Mouse (Mus musculus): ENCODE measurements around the gene Gm21188. TPM values are rescaled to one million over a fixed set of nuclear protein-coding genes. Genes with fewer than 3 reads are reported as not detected.
"Not testable (repeated sequence)": the region's sequence is repeated elsewhere in the genome, so short reads cannot be mapped to it uniquely, and the experiment has no call there.

Gene Gm21188
- polyA plus RNA-seq, 1 experiment from 2014 or later = not detected

- not testable (repeated sequence) for H3K4me1 ChIP-seq (ENCODE audit: insufficient read depth); H3K27me3 ChIP-seq (ENCODE audit: insufficient read depth, low read length); H3K4me3 ChIP-seq (ENCODE audit: low read depth, low read length); H3K9me3 ChIP-seq (ENCODE audit: low read depth, low read length); H3K27ac ChIP-seq (ENCODE audit: low read depth); H3K4me2 ChIP-seq; ATAC-seq (ENCODE audit: insufficient read depth); DNase-seq; H3K36me3 ChIP-seq (ENCODE audit: insufficient read depth); H3K9ac ChIP-seq
Measured at GRCm38 (mm10) chr13:120010068-120010467, 41.9 kb downstream of the Gm21188 start.

- H3K9ac ChIP-seq; H3K9me3 ChIP-seq (ENCODE audit: low read depth, low read length); H3K4me2 ChIP-seq; H3K4me1 ChIP-seq (ENCODE audit: insufficient read depth); DNase-seq; H3K27me3 ChIP-seq (ENCODE audit: insufficient read depth, low read length); H3K4me3 ChIP-seq (ENCODE audit: low read depth, low read length); H3K36me3 ChIP-seq (ENCODE audit: insufficient read depth); ATAC-seq (ENCODE audit: insufficient read depth); H3K27ac ChIP-seq (ENCODE audit: low read depth): not testable (repeated sequence)
- no CpG with 5 or more reads among the region's 4 CpGs for WGBS
Measured at GRCm38 (mm10) chr13:119999215-119999614, 52.8 kb downstream of the Gm21188 start.

DNA sequence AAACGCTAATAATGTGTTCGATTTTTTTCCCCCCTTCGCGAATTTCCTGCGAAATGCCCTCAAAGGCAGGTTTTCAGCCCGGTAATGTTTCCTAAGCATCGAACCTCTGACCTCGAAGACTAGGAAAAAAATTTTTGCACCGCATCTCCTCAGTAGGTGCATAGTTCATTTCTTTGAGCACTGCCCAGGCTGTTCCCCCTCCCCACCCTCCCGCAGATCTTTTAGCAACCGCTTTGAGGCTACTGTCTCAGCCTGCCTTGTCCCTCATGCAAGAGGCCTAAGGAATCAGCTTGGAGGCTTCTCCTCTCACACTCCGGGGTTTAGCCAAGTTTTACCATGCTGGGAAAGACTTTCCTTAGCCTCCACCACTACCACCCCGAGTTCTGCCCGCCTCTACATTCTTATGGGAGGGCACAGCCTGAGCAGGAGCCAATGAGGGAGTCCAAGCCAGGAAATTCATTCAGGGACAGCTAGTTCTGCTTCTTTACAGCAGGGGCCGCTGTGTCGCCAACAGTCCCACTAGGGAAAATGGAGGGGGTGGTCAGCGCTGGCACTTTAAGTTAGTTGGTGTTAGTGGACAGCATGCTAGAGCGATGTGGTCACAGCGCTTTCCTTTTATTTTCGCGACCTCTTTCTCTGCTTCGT is 53.4 kb downstream of the Gm21188 start:
- H3K27me3 ChIP-seq (ENCODE audit: insufficient read depth, low read length); H3K9ac ChIP-seq; H3K27ac ChIP-seq (ENCODE audit: low read depth); H3K4me2 ChIP-seq; H3K4me3 ChIP-seq (ENCODE audit: low read depth, low read length); DNase-seq; H3K36me3 ChIP-seq (ENCODE audit: insufficient read depth); H3K4me1 ChIP-seq (ENCODE audit: insufficient read depth); H3K9me3 ChIP-seq (ENCODE audit: low read depth, low read length): not testable (repeated sequence)
- ATAC-seq (ENCODE audit: insufficient read depth) = peak; percentile 95
- WGBS = no CpG with 5 or more reads among the region's 22 CpGs

DNA sequence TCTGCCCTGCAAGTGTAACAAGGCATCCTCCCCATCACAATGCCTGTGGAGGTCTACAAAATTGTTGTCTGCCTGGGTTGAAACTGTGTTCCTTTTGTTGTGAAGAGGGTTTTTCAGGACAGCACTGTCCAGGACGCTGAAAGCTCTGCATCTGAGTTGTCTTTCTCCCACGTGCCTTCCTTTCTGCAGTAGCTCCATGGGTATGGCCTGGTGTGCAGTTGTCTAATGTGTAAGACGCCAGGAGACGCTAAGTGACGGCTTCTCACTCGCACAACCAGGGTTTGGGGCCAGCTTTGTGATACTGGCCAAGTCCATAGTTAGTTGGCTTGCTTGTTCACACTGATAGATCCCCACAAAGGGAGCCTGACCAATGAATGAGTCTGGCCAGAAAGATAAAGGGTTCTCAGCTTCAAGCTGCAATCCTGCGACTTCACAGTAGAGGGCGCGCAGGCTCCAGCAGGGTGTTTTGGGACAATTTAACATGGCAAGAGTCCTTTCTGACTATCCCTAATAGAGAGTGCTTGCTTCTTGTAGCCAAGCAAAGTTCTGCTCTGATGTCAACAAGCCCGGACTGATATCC is 60.0 kb downstream of the Gm21188 start:
- no CpG with 5 or more reads among the region's 10 CpGs for WGBS
- H3K36me3 ChIP-seq (ENCODE audit: insufficient read depth); H3K4me2 ChIP-seq; H3K4me1 ChIP-seq (ENCODE audit: insufficient read depth); H3K9ac ChIP-seq; H3K27ac ChIP-seq (ENCODE audit: low read depth); H3K4me3 ChIP-seq (ENCODE audit: low read depth, low read length); ATAC-seq (ENCODE audit: insufficient read depth); H3K27me3 ChIP-seq (ENCODE audit: insufficient read depth, low read length); H3K9me3 ChIP-seq (ENCODE audit: low read depth, low read length); DNase-seq: not testable (repeated sequence)

DNA sequence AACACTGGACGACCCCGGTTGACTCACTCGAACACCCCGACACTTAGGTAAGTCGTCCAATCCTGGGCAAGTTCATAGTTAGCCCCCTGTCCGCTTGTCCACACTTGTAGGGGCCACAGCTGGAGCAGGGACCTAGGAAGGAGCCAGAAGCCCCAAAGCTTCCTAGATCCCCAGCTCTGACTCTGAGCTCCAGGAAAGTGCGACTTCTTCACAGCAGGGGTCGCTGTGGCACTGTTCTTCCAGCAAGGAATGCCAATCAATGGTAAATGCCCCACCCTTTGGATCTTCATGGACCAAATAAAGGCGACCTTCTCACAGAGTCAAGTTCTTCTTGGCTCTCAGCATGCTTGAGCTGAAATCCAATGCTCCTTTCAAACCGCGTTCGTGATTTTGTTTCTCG is 60.7 kb downstream of the Gm21188 start:
- not testable (repeated sequence) for H3K9me3 ChIP-seq (ENCODE audit: low read depth, low read length); ATAC-seq (ENCODE audit: insufficient read depth); H3K9ac ChIP-seq; DNase-seq; H3K4me1 ChIP-seq (ENCODE audit: insufficient read depth); H3K4me3 ChIP-seq (ENCODE audit: low read depth, low read length); H3K27me3 ChIP-seq (ENCODE audit: insufficient read depth, low read length); H3K4me2 ChIP-seq; H3K27ac ChIP-seq (ENCODE audit: low read depth); H3K36me3 ChIP-seq (ENCODE audit: insufficient read depth)
- no CpG with 5 or more reads among the region's 13 CpGs for WGBS

Other genes with a start within 250 kb of the Gm21188 start
- gene AF067063, start 222.0 kb downstream of the Gm21188 start, polyA plus RNA-seq (2014; fragmentation: Nextera tagmentation; extraction: Ambion mirVana) = not detected in 2 replicates
- gene D13Ertd608e, start 216.2 kb downstream of the Gm21188 start, polyA plus RNA-seq (2014; fragmentation: Nextera tagmentation; extraction: Ambion mirVana) = not detected in 2 replicates
- not detected in 2 replicates for gene Tcstv1, start 157.4 kb downstream of the Gm21188 start, polyA plus RNA-seq (2014; fragmentation: Nextera tagmentation; extraction: Ambion mirVana)
- not detected in 2 replicates for gene Gm21761, start 122.9 kb downstream of the Gm21188 start, polyA plus RNA-seq (2014; fragmentation: Nextera tagmentation; extraction: Ambion mirVana)
- not detected in 2 replicates for gene B020031M17Rik, start 101.4 kb downstream of the Gm21188 start, polyA plus RNA-seq (2014; fragmentation: Nextera tagmentation; extraction: Ambion mirVana)
- not detected in 2 replicates for gene Gm36079, start 25.2 kb downstream of the Gm21188 start, polyA plus RNA-seq (2014; fragmentation: Nextera tagmentation; extraction: Ambion mirVana)
- not detected in 2 replicates for gene Gm20767, start 88.1 kb upstream of the Gm21188 start, polyA plus RNA-seq (2014; fragmentation: Nextera tagmentation; extraction: Ambion mirVana)
- gene Gm21818, start 120.2 kb upstream of the Gm21188 start, polyA plus RNA-seq (2014; fragmentation: Nextera tagmentation; extraction: Ambion mirVana) = not detected in 2 replicates
- gene Gm21762, start 163.8 kb upstream of the Gm21188 start, polyA plus RNA-seq (2014; fragmentation: Nextera tagmentation; extraction: Ambion mirVana) = not detected in 2 replicates
- gene Gm21731, start 186.9 kb upstream of the Gm21188 start, polyA plus RNA-seq (2014; fragmentation: Nextera tagmentation; extraction: Ambion mirVana) = not detected in 2 replicates
- not detected in 2 replicates for gene AF067061, start 210.9 kb upstream of the Gm21188 start, polyA plus RNA-seq (2014; fragmentation: Nextera tagmentation; extraction: Ambion mirVana)
- gene BC147527, start 248.2 kb upstream of the Gm21188 start, polyA plus RNA-seq (2014; fragmentation: Nextera tagmentation; extraction: Ambion mirVana) = 0.11 and 0.15 TPM in 2 replicates

Measured in lung, embryonic 14.5 days (tissue).